Comparison of ENCODE assay signal across 20 mouse cellular contexts in genomic region chr3:136946662-136947061, GRCm38 (mm10).
DNase-seq lines count a peak whose midpoint lies in the region; ATAC-seq lines count a peak whose summit lies in the region.
"Had no signal": no experiment of that assay in that cellular context is flagged by ENCODE, and none has a peak within 500 bp of the region (broad histone marks: within the 10 kb centered on the region; RNA-seq: fewer than 3 reads in every experiment).

No protein-coding gene starts in this region.

- no peaks in the 10 kb centered on the region for H3K9me3 ChIP-seq in embryonic facial prominence, embryonic 11.5 days (replicated peaks; ENCODE audit: control insufficient read depth, low read length)
- no peaks in the 10 kb centered on the region for H3K9me3 ChIP-seq in embryonic facial prominence, embryonic 10.5 days
- H3K9me3 ChIP-seq: embryonic facial prominence, embryonic 13.5 days; embryonic facial prominence, embryonic 15.5 days; forebrain, embryonic 13.5 days; forebrain, embryonic 15.5 days had no signal

- no peak overlapping the region for H3K4me2 ChIP-seq in embryonic facial prominence, embryonic 11.5 days (ENCODE audit: low read depth, low read length)
- H3K4me2 ChIP-seq: embryonic facial prominence, embryonic 13.5 days; embryonic facial prominence, embryonic 15.5 days; forebrain, embryonic 13.5 days; forebrain, embryonic 15.5 days had no signal

- no peaks in the 10 kb centered on the region for H3K36me3 ChIP-seq in embryonic facial prominence, embryonic 11.5 days (replicated peaks; ENCODE audit: control insufficient read depth, insufficient read depth, low read depth, low read length)
- H3K36me3 ChIP-seq in embryonic facial prominence, embryonic 10.5 days (replicated peaks), result no peaks in the 10 kb centered on the region
- H3K36me3 ChIP-seq: embryonic facial prominence, embryonic 13.5 days; embryonic facial prominence, embryonic 15.5 days; forebrain, embryonic 15.5 days had no signal

- ATAC-seq in embryonic facial prominence, embryonic 11.5 days (replicated peaks; ENCODE audit: insufficient number of reproducible peaks, low FRiP score, low TSS enrichment, low read depth), result no peak
- ATAC-seq: forebrain, embryonic 13.5 days; forebrain, postnatal 0 days had no signal

- no peaks in the 10 kb centered on the region for H3K4me1 ChIP-seq in embryonic facial prominence, embryonic 11.5 days (ENCODE audit: control insufficient read depth, insufficient read depth, low read length)
- H3K4me1 ChIP-seq in embryonic facial prominence, embryonic 10.5 days, result no peaks in the 10 kb centered on the region
- H3K4me1 ChIP-seq: forebrain, embryonic 13.5 days; forebrain, embryonic 15.5 days had no signal

- H3K27me3 ChIP-seq in embryonic facial prominence, embryonic 11.5 days (ENCODE audit: control insufficient read depth, insufficient read depth, low read length), result no peaks in the 10 kb centered on the region
- H3K27me3 ChIP-seq in embryonic facial prominence, embryonic 10.5 days (replicated peaks; ENCODE audit: low read depth, poor library complexity, severe bottlenecking), result no peaks in the 10 kb centered on the region
- H3K27me3 ChIP-seq: embryonic facial prominence, embryonic 13.5 days; embryonic facial prominence, embryonic 15.5 days; forebrain, embryonic 13.5 days; forebrain, embryonic 15.5 days had no signal

- H3K4me3 ChIP-seq in embryonic facial prominence, embryonic 11.5 days (ENCODE audit: low read depth, low read length), result no peak overlapping the region
- H3K4me3 ChIP-seq in embryonic facial prominence, embryonic 10.5 days, result no peak overlapping the region
- H3K4me3 ChIP-seq: embryonic facial prominence, embryonic 13.5 days; embryonic facial prominence, embryonic 15.5 days; erythroblast, embryonic 14.5 days; forebrain, embryonic 13.5 days; forebrain, embryonic 15.5 days had no signal

- peak; percentile 60 for DNase-seq in cerebellum, adult 9-10 months
- no peak for DNase-seq in cerebellum, postnatal 4 days (ENCODE audit: low spot score in 2 of 2)
- DNase-seq in embryonic facial prominence, embryonic 11.5 days (ENCODE audit: low spot score), result peak; percentile 33
- DNase-seq in embryonic facial prominence, embryonic 10.5 days (ENCODE audit: low spot score), result no peak
- peak; percentile 56 for DNase-seq in brain, adult 2 months (ENCODE audit: low read depth, low spot score)
- DNase-seq in fat pad, adult 2 months (ENCODE audit: extremely low read depth, low read depth, low spot score), result peak; percentile 11
- DNase-seq in gastrocnemius, postnatal 10 days, result no peak
- DNase-seq in c-Kit-positive CD71-positive TER-119-positive erythroid progenitor cells, embryonic 14.5 days (ENCODE audit: low spot score), result no peak
- DNase-seq: adrenal gland, adult 2 months; adrenal gland, postnatal 10 days; adrenal gland, postnatal 25 days; cerebellum, postnatal 10 days; cerebellum, postnatal 25 days; embryo, embryonic 11 days; forebrain, postnatal 0 days had no signal

- no peak overlapping the region for H3K27ac ChIP-seq in embryonic facial prominence, embryonic 11.5 days (replicated peaks; ENCODE audit: low read depth, low read length)
- no peak overlapping the region for H3K27ac ChIP-seq in embryonic facial prominence, embryonic 10.5 days (replicated peaks)
- H3K27ac ChIP-seq: embryonic facial prominence, embryonic 13.5 days; embryonic facial prominence, embryonic 15.5 days; forebrain, embryonic 13.5 days; forebrain, embryonic 15.5 days had no signal

- no peak overlapping the region for H3K9ac ChIP-seq in embryonic facial prominence, embryonic 11.5 days (replicated peaks; ENCODE audit: low read length)
- H3K9ac ChIP-seq: embryonic facial prominence, embryonic 13.5 days; embryonic facial prominence, embryonic 15.5 days; forebrain, embryonic 13.5 days; forebrain, embryonic 15.5 days; forebrain, postnatal 0 days had no signal

- 62% methylated on average over 2 of the region's 2 CpGs for WGBS in embryonic facial prominence, embryonic 11.5 days
- 64% methylated on average over 2 of the region's 2 CpGs for WGBS in embryonic facial prominence, embryonic 10.5 days

Comparison
In these comparisons a context has a peak if more than half of its experiments do, and no peak if none do; other contexts are left out.
1. DNase-seq: peak in cerebellum, adult 9-10 months (single experiment), embryonic facial prominence, embryonic 11.5 days (single experiment), brain, adult 2 months (single experiment) and fat pad, adult 2 months (single experiment); none in cerebellum, postnatal 4 days (0 of 2), embryonic facial prominence, embryonic 10.5 days (single experiment), gastrocnemius, postnatal 10 days (single experiment) and c-Kit-positive CD71-positive TER-119-positive erythroid progenitor cells, embryonic 14.5 days (single experiment).